Mouse (Mus musculus): Measurements from ENCODE around the gene Cutal. TPM values are rescaled to one million over a fixed set of nuclear protein-coding genes. Genes with fewer than 3 reads are reported as not detected.

The Cutal gene
- polyA plus RNA-seq, 1 experiment from 2014 or later: not detected

- Histone ChIP-seq H3K4me2 (ENCODE audit: low read depth) (peak overlapping the region; percentile 62), H3K9ac (ENCODE audit: low read length) (peak overlapping the region; percentile 75), H3K4me3 (ENCODE audit: low read depth, low read length) (peak overlapping the region; percentile 62), H3K4me1 (ENCODE audit: control insufficient read depth, insufficient read depth, low read length) (peaks cover 13% of the 10 kb centered on the region), H3K27ac (ENCODE audit: low read depth, low read length) (peak overlapping the region; percentile 60), H3K9me3 (ENCODE audit: control insufficient read depth, low read length) (no peaks in the 10 kb centered on the region), H3K36me3 (ENCODE audit: control insufficient read depth, insufficient read depth, low read length) (no peaks in the 10 kb centered on the region), H3K27me3 (ENCODE audit: control insufficient read depth, insufficient read depth, low read length) (peaks cover 9% of the 10 kb centered on the region)
- DNase-seq (ENCODE audit: low spot score): peak; percentile 98
- under 1% methylated on average over 67 of the region's 67 CpGs for WGBS
- peak; percentile 96 for ATAC-seq (ENCODE audit: insufficient read depth, low FRiP score, low TSS enrichment)
These were observed 3.4 kb upstream of the Cutal start for GRCm38 (mm10) chr2:34870520-34871474.

GRCm38 (mm10) chr2:34874816-34875345 lies 685 bp downstream of the Cutal start, which contains the start of gene Psmd5:
TSS of gene Psmd5 (minus strand) at chr2:34874968.
- ATAC-seq (ENCODE audit: insufficient read depth, low FRiP score, low TSS enrichment): no peak
- no peak for DNase-seq (ENCODE audit: low spot score)
- H3K27ac ChIP-seq (ENCODE audit: low read depth, low read length): no peak within 1 kb of the TSS
- H3K27me3 ChIP-seq (ENCODE audit: control insufficient read depth, insufficient read depth, low read length): peaks cover 9% of the 10 kb centered on the region
- H3K4me3 ChIP-seq (ENCODE audit: low read depth, low read length): no peak within 1 kb of the TSS; the same call in 1 of the 2 replicates
- peaks cover 4% of the 10 kb centered on the region for H3K4me1 ChIP-seq (ENCODE audit: control insufficient read depth, insufficient read depth, low read length)
- peak within 1 kb of the TSS; percentile 15; the same call in 1 of the 2 replicates for H3K4me2 ChIP-seq (ENCODE audit: low read depth)
- H3K9me3 ChIP-seq (ENCODE audit: control insufficient read depth, low read length): no peaks in the 10 kb centered on the region
- 14% methylated on average over 8 of the region's 8 CpGs for WGBS
- H3K36me3 ChIP-seq (ENCODE audit: control insufficient read depth, insufficient read depth, low read length): no peaks in the 10 kb centered on the region
- H3K9ac ChIP-seq (ENCODE audit: low read length): no peak within 1 kb of the TSS

GRCm38 (mm10) chr2:34880054-34880453 lies 5.9 kb downstream of the Cutal start:
- DNase-seq (ENCODE audit: low spot score): no peak
- no peak for ATAC-seq (ENCODE audit: insufficient read depth, low FRiP score, low TSS enrichment)
- no peak overlapping the region for H3K4me2 ChIP-seq (ENCODE audit: low read depth)
- no peaks in the 10 kb centered on the region for H3K4me1 ChIP-seq (ENCODE audit: control insufficient read depth, insufficient read depth, low read length)
- H3K4me3 ChIP-seq (ENCODE audit: low read depth, low read length): no peak overlapping the region
- no peaks in the 10 kb centered on the region for H3K36me3 ChIP-seq (ENCODE audit: control insufficient read depth, insufficient read depth, low read length)
- no peak overlapping the region for H3K27ac ChIP-seq (ENCODE audit: low read depth, low read length)
- H3K27me3 ChIP-seq (ENCODE audit: control insufficient read depth, insufficient read depth, low read length): peaks cover 1% of the 10 kb centered on the region
- H3K9ac ChIP-seq (ENCODE audit: low read length): no peak overlapping the region
- H3K9me3 ChIP-seq (ENCODE audit: control insufficient read depth, low read length): no peaks in the 10 kb centered on the region
- WGBS: 88% methylated on average over 10 of the region's 10 CpGs

GRCm38 (mm10) chr2:34882757-34883156 lies 8.6 kb downstream of the Cutal start:
- 95% methylated on average over 2 of the region's 2 CpGs for WGBS
- ATAC-seq (ENCODE audit: insufficient read depth, low FRiP score, low TSS enrichment): no peak

GRCm38 (mm10) chr2:34883190-34883589 lies 9.0 kb downstream of the Cutal start:
- DNase-seq (ENCODE audit: low spot score): no peak
- ATAC-seq (ENCODE audit: insufficient read depth, low FRiP score, low TSS enrichment): no peak
- Histone ChIP-seq H3K4me1 (ENCODE audit: control insufficient read depth, insufficient read depth, low read length) (no peaks in the 10 kb centered on the region), H3K4me3 (ENCODE audit: low read depth, low read length) (no peak overlapping the region), H3K9ac (ENCODE audit: low read length) (no peak overlapping the region), H3K27ac (ENCODE audit: low read depth, low read length) (no peak overlapping the region), H3K9me3 (ENCODE audit: control insufficient read depth, low read length) (no peaks in the 10 kb centered on the region), H3K4me2 (ENCODE audit: low read depth) (no peak overlapping the region), H3K27me3 (ENCODE audit: control insufficient read depth, insufficient read depth, low read length) (no peaks in the 10 kb centered on the region), H3K36me3 (ENCODE audit: control insufficient read depth, insufficient read depth, low read length) (no peaks in the 10 kb centered on the region)
- 64% methylated on average over 5 of the region's 5 CpGs for WGBS

More at GRCm38 (mm10) chr2:34882757-34883156, 8.6 kb downstream of the Cutal start:
- Histone ChIP-seq H3K36me3 (ENCODE audit: control insufficient read depth, insufficient read depth, low read length) (no peaks in the 10 kb centered on the region), H3K27ac (ENCODE audit: low read depth, low read length) (no peak overlapping the region), H3K9ac (ENCODE audit: low read length) (no peak overlapping the region), H3K4me2 (ENCODE audit: low read depth) (no peak overlapping the region), H3K9me3 (ENCODE audit: control insufficient read depth, low read length) (no peaks in the 10 kb centered on the region), H3K4me1 (ENCODE audit: control insufficient read depth, insufficient read depth, low read length) (no peaks in the 10 kb centered on the region), H3K4me3 (ENCODE audit: low read depth, low read length) (no peak overlapping the region), H3K27me3 (ENCODE audit: control insufficient read depth, insufficient read depth, low read length) (no peaks in the 10 kb centered on the region)
- no peak for DNase-seq (ENCODE audit: low spot score)

GRCm38 (mm10) chr2:34884186-34884585 lies 10.0 kb downstream of the Cutal start:
- no peaks in the 10 kb centered on the region for H3K36me3 ChIP-seq (ENCODE audit: control insufficient read depth, insufficient read depth, low read length)
- 82% methylated on average over 2 of the region's 2 CpGs for WGBS
- DNase-seq (ENCODE audit: low spot score): no peak

GRCm38 (mm10) chr2:34893950-34894349 lies 19.8 kb downstream of the Cutal start:
- Histone ChIP-seq H3K36me3 (ENCODE audit: control insufficient read depth, insufficient read depth, low read length) (no peaks in the 10 kb centered on the region), H3K9me3 (ENCODE audit: control insufficient read depth, low read length) (no peaks in the 10 kb centered on the region), H3K4me2 (ENCODE audit: low read depth) (no peak overlapping the region), H3K27ac (ENCODE audit: low read depth, low read length) (no peak overlapping the region), H3K27me3 (ENCODE audit: control insufficient read depth, insufficient read depth, low read length) (no peaks in the 10 kb centered on the region), H3K4me3 (ENCODE audit: low read depth, low read length) (no peak overlapping the region), H3K9ac (ENCODE audit: low read length) (no peak overlapping the region), H3K4me1 (ENCODE audit: control insufficient read depth, insufficient read depth, low read length) (no peaks in the 10 kb centered on the region)
- no peak for ATAC-seq (ENCODE audit: insufficient read depth, low FRiP score, low TSS enrichment)
- DNase-seq (ENCODE audit: low spot score): no peak
- WGBS: 77% methylated on average over 5 of the region's 5 CpGs

More at GRCm38 (mm10) chr2:34884186-34884585, 10.0 kb downstream of the Cutal start:
- Histone ChIP-seq H3K4me3 (ENCODE audit: low read depth, low read length) (no peak overlapping the region), H3K4me1 (ENCODE audit: control insufficient read depth, insufficient read depth, low read length) (no peaks in the 10 kb centered on the region), H3K9me3 (ENCODE audit: control insufficient read depth, low read length) (no peaks in the 10 kb centered on the region), H3K4me2 (ENCODE audit: low read depth) (no peak overlapping the region), H3K9ac (ENCODE audit: low read length) (no peak overlapping the region), H3K27ac (ENCODE audit: low read depth, low read length) (no peak overlapping the region), H3K27me3 (ENCODE audit: control insufficient read depth, insufficient read depth, low read length) (no peaks in the 10 kb centered on the region)
- no peak for ATAC-seq (ENCODE audit: insufficient read depth, low FRiP score, low TSS enrichment)

- H3K4me2 ChIP-seq (ENCODE audit: low read depth): no peak overlapping the region
- H3K27ac ChIP-seq (ENCODE audit: low read depth, low read length): no peak overlapping the region
- 76% methylated on average over 19 of the region's 19 CpGs for whole genome bisulfite sequencing
- H3K4me3 ChIP-seq (ENCODE audit: low read depth, low read length): no peak overlapping the region
- ATAC-seq (ENCODE audit: insufficient read depth, low FRiP score, low TSS enrichment) (no peak), DNase-seq (ENCODE audit: low spot score) (no peak)
- H3K9me3 ChIP-seq (ENCODE audit: control insufficient read depth, low read length): no peaks in the 10 kb centered on the region
- no peak overlapping the region for H3K9ac ChIP-seq (ENCODE audit: low read length)
- no peaks in the 10 kb centered on the region for H3K27me3 ChIP-seq (ENCODE audit: control insufficient read depth, insufficient read depth, low read length)
- no peaks in the 10 kb centered on the region for H3K36me3 ChIP-seq (ENCODE audit: control insufficient read depth, insufficient read depth, low read length)
- H3K4me1 ChIP-seq (ENCODE audit: control insufficient read depth, insufficient read depth, low read length): no peaks in the 10 kb centered on the region
These were observed 21.4 kb downstream of the Cutal start for GRCm38 (mm10) chr2:34895503-34896113.
